Mouse (Mus musculus): Measurements from ENCODE around the gene Kif5a. TPM values are rescaled to one million over a fixed set of nuclear protein-coding genes. Genes with fewer than 3 reads are reported as not detected.

The Kif5a gene
- total RNA-seq, 1 experiment from 2014 or later: 0.23 TPM

- peak; percentile 68 for ATAC-seq (replicated peaks; ENCODE audit: low read depth, poor library complexity, severe bottlenecking)
Measured at GRCm38 (mm10) chr10:127290307-127290929, 27.3 kb upstream of the Kif5a start.

GRCm38 (mm10) chr10:127289573-127290191 lies 26.5 kb upstream of the Kif5a start:
- peak; percentile 4; the same call in 1 of the 2 replicates for ATAC-seq (replicated peaks; ENCODE audit: low read depth, poor library complexity, severe bottlenecking)

GRCm38 (mm10) chr10:127288800-127289572 lies 25.8 kb upstream of the Kif5a start, which contains the start of gene Mbd6:
Mbd6 (minus strand) TSS chr10:127289018.
- ATAC-seq (replicated peaks; ENCODE audit: low read depth, poor library complexity, severe bottlenecking): peak; percentile 36

- ATAC-seq (replicated peaks; ENCODE audit: low read depth, poor library complexity, severe bottlenecking): no peak
Measured at GRCm38 (mm10) chr10:127288328-127288799, 25.2 kb upstream of the Kif5a start.

- ATAC-seq (replicated peaks; ENCODE audit: low read depth, poor library complexity, severe bottlenecking): no peak
Measured at GRCm38 (mm10) chr10:127287936-127288293, 24.8 kb upstream of the Kif5a start.

GRCm38 (mm10) chr10:127287271-127287935 lies 24.3 kb upstream of the Kif5a start:
- ATAC-seq (replicated peaks; ENCODE audit: low read depth, poor library complexity, severe bottlenecking): no peak

- ATAC-seq (replicated peaks; ENCODE audit: low read depth, poor library complexity, severe bottlenecking): no peak
Measured at GRCm38 (mm10) chr10:127286730-127287129, 23.6 kb upstream of the Kif5a start.

- ATAC-seq (replicated peaks; ENCODE audit: low read depth, poor library complexity, severe bottlenecking): no peak
Measured at GRCm38 (mm10) chr10:127286194-127286593, 23.0 kb upstream of the Kif5a start.

GRCm38 (mm10) chr10:127285644-127286043 lies 22.5 kb upstream of the Kif5a start:
- no peak for ATAC-seq (replicated peaks; ENCODE audit: low read depth, poor library complexity, severe bottlenecking)

GRCm38 (mm10) chr10:127284724-127285500 lies 21.8 kb upstream of the Kif5a start:
- ATAC-seq (replicated peaks; ENCODE audit: low read depth, poor library complexity, severe bottlenecking): no peak

- no peak for ATAC-seq (replicated peaks; ENCODE audit: low read depth, poor library complexity, severe bottlenecking)
Measured at GRCm38 (mm10) chr10:127284105-127284622, 21.0 kb upstream of the Kif5a start.

GRCm38 (mm10) chr10:127282620-127283215 lies 19.6 kb upstream of the Kif5a start:
- no peak for ATAC-seq (replicated peaks; ENCODE audit: low read depth, poor library complexity, severe bottlenecking)

- ATAC-seq (replicated peaks; ENCODE audit: low read depth, poor library complexity, severe bottlenecking): no peak
Measured at GRCm38 (mm10) chr10:127281316-127281715, 18.2 kb upstream of the Kif5a start.

- no peak for ATAC-seq (replicated peaks; ENCODE audit: low read depth, poor library complexity, severe bottlenecking)
Measured at GRCm38 (mm10) chr10:127279730-127280129, 16.6 kb upstream of the Kif5a start.

- no peak for ATAC-seq (replicated peaks; ENCODE audit: low read depth, poor library complexity, severe bottlenecking)
Measured at GRCm38 (mm10) chr10:127274261-127275022, 11.3 kb upstream of the Kif5a start.

GRCm38 (mm10) chr10:127272371-127272770 lies 9.2 kb upstream of the Kif5a start:
- no peak for ATAC-seq (replicated peaks; ENCODE audit: low read depth, poor library complexity, severe bottlenecking)

GRCm38 (mm10) chr10:127269884-127270283 lies 6.7 kb upstream of the Kif5a start:
- no peak for ATAC-seq (replicated peaks; ENCODE audit: low read depth, poor library complexity, severe bottlenecking)

GRCm38 (mm10) chr10:127269036-127269435 lies 5.9 kb upstream of the Kif5a start:
- no peak for ATAC-seq (replicated peaks; ENCODE audit: low read depth, poor library complexity, severe bottlenecking)
